Mouse (Mus musculus): ENCODE results near the gene Pfkl.
"Not testable (repeated sequence)": the region's sequence is repeated elsewhere in the genome, so short reads cannot be mapped to it uniquely, and the experiment has no call there.

Pfkl gene

DNA sequence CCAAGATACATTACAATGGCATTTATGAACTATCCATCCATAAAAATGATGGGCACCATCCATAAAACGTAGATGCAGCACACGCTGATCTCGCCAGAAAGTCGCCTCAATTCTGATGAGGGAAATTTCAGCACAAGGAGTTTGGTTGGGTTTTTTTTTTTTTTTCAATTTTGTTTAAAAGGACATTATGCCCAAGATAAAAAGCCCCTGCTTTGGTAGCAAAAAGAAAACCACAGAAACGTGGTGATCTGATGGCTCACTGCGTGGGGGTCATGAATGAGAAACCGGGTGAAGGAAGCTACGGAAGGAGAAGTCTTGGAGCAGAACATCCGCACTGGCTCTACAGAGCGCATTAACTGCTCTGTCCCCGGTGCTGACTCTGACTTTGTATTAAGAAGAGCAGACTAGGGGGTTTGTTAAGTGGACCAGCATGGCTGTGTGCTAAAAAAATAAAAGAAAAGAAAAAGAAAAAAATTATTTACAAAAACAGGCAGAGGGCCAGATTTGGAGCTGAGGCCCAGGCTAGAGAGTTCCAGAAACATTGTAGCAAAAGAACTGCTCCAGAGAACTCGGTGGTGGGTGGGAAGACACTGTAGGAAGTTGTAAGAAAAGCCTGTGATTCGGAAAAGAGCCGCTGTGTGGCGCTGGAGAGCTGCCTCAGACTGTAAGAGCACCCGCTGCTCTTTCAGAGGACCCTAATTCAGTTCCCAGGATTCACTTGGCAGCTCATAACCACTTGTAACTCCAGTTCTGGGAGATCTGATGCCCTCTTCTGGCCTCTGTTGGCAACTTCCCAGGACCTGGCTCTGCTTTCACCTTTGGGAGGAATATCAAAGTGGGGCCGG lies 38.0 kb downstream of the Pfkl start:
- in situ Hi-C loops (cut with MboI, MseI), result no loop called here

DNA sequence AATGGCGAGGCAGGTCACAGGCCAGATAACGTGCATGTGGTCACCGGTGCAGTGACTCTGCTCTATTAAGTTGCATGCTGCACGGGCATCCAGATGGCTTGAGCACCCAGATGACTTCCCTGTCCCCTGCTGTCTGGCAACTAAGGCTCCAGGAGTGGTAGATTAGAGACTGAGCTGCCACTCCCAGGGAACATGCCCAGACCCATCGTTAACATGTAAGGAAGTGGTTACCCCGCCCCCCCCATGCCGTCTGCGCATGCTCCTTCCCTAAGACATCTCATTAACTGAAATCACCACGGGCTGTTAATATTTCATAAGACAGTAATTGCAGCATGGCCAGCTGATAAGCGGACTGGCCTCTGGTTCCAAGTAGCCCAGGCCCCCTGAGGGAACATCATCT lies 38.7 kb downstream of the Pfkl start:
- in situ Hi-C loops (cut with MboI, MseI), result no loop called here

DNA sequence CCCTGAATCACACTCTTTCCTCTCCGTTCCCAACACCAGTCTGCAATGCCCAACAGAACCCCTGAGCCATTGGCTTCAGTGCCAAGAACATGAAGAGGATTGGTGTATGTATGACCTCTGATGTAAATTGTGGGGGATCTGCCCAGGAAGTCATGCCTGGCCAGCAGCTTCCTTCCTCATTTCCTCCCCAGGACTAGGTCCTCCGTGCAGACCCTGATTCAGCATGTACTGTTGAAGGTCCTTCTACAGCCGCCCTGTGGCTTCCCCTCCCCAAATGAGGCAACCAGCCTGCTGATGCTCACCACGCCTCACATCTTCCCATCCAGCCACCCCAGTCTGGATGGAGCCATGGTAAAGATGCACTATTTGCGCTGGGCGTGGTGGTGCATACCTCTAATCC lies 39.4 kb downstream of the Pfkl start, which contains the start of gene Trpm2:
TSS of gene Trpm2 (minus strand) at position 83 of the 400 bp plus-strand sequence.
- in situ Hi-C loops (cut with MboI, MseI), result no loop called here

DNA sequence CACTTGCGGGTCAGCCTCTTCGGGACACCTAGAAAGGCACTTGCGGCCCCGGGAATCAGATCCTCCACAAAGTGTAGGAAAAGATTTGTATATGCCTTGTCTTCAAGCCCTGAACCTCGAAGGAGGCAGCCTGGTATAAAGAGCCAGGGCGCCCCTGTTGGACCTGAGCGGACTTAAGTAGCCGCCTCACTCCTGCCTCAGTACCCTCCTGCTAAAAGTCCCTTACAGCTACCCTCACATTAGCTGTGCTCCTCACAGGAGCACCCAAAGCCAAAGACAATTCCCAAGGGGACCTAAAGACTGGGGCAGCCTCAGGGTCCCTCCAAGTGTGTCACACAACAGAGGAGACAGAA lies 39.9 kb downstream of the Pfkl start:
- in situ Hi-C loops (cut with MboI, MseI), result no loop called here

DNA sequence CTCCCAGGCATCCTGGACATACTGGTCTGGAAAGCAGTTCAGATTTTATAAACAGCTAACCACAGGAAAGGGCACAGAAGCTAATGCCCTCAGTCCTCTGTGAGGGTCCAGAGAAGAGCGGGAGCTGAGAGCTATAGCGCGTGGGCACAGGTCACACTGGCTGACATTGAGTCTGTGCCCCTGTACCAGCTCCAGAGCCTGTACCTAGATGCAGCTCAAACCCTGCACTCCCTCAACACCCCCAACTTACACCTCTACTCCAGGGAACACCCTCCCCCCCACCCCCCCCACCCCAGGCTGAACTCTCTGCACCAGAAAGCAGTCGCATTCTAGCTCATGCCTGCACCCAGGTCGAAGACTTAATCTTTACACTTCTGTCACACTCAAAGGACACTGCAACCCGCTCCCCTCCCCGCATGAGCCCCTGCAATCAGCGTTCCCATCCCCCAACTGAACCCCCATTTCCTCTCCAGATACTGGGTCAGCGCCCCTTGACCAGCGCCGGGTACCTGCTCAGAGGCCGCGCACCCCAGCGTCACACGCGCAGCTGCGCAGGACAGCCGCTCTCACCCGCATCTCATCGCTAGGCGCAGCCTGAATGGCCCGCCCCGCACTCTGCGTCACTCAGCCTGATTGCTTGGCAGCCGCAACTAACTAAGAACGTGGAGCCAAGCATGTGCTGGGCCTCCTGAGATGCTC lies 40.5 kb downstream of the Pfkl start:
- in situ Hi-C loops (cut with MboI, MseI), result no loop called here

DNA sequence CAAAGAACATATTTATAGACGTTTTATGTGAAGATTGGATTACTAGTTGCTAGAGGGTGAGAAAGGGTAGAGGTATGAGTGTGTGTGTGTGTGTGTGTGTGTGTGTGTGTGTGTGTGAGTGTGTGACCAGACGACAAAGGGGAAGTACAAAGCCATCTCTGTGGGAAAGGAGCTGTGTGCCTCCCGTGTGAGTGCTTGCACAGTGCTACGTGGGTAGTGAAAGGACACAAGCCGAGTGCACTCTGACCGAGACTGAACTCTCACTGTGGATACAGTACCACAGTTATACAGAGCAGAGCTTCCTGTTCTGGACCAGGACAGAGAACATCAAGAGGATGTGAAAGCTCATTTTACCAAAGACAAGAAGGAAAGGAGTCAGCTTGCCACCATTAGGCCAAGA lies 45.9 kb downstream of the Pfkl start:
- in situ Hi-C loops (cut with MboI, MseI), result no loop called here

DNA sequence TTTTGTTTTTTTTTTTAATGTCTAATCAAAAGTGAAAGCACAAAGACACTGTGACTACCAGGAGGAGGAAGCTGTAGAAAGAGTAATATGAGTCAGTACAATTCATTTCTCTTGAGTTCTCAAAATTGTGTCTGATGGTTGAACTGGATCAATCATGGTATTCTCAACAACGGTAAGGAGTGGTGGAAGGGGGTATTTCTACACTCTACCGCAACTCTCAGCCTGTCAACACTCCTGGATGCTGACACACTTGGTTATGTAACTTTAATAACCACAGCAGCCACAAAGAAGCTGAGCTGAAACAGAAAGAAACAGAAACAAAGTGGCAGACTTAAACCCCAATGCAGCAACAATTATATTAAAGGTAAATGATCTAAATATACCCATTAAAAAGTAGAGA lies 47.2 kb downstream of the Pfkl start:
- in situ Hi-C loops (cut with MboI, MseI), result no loop called here

DNA sequence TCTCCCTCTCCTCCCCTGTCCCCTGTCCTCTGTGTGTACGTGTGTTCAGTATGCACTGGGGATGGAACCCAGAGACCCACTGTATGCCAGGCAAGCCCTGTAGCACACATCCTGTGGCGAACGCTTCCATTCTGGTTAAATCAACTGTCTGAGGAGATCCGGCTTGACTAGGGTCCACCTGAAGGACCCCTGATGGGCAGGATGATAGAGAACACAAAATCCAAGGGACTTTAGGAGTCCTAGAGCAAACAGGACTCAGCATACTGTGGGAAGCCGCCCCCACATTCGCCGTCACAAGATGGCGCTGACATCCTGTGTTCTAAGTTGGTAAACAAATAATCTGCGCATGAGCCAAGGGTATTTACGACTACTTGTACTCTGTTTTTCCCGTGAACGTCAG lies 59.4 kb downstream of the Pfkl start:
- in situ Hi-C loops (cut with MboI, MseI), result not testable (repeated sequence)

DNA sequence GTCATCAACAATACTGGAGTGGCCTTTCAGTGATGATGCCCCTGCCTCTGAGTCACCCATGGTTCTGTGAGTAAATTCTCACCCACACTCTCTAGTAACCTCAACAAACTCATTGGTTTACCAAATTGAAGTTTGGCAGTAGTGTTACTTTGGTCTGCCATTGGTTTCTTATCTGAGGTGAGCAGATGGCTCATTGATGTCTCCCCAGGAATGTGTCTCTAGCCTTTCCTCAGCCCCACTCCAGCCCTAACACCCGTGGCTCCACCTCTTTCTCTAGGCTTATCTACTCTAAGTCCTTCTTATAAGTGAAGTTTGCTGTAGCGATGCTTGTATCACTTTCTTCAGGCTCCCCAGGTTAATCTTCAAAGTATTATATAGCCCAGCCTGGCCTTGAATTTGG lies 70.2 kb downstream of the Pfkl start:
- in situ Hi-C loops (cut with MboI, MseI), result loop anchor here (10.0 kb wide), 1 partner anchor 705 kb away; no protein-coding TSS in a partner anchor
